Mouse (Mus musculus) left cerebral cortex, adult 11 months (tissue): ENCODE results near the gene Gtsf1.

ENCODE experiments used
- DNase-seq: peaks from one replicate; pipeline ENCODE4 v3.0.0; 2022; ENCODE audit warnings: low spot score

Gene Gtsf1

DNA sequence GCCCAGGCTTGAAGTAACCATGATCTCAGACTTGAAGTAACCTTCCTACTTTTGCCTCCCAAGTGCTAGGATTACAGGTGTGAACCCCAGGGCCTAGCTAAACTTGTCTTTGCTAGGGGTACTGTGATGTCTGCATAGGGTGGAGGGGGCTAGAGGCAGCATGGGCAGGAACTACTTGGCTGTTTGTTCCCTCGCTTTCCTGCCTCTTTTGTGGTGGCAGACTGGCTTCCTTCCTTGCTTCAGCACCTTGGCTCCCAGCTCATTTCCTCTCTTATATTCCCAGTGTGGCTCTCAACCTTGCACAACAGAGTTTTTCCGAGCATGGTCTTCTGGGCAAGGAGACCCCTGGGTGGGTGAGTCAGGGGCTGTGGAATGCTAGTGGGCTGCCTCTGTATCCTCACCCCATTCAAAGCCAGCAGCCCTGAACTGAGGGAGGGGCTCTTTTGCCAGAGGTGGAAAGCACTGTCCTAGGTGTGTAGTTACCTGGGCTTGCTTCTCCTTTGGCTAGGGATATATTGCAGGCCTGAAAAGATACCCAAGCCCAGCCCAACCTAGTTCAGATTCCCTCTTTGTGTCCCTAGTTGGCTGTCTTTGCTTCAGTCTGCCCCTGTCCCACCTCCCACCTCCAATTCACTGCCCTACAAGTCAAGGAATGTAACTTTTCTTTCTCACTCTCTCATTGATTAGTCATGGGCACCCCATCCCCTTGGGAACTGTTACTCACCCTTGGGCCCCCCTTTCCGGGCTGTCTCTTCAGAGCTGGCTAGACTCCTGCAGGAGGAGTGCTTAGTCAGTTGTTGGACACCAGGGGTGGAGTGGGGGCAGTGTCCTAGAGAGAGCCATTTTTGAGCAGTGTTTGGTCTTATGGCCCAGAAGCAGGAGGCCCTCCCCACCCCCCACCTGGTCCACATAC is 52.3 kb downstream of the Gtsf1 start:
- no peak for DNase-seq

DNA sequence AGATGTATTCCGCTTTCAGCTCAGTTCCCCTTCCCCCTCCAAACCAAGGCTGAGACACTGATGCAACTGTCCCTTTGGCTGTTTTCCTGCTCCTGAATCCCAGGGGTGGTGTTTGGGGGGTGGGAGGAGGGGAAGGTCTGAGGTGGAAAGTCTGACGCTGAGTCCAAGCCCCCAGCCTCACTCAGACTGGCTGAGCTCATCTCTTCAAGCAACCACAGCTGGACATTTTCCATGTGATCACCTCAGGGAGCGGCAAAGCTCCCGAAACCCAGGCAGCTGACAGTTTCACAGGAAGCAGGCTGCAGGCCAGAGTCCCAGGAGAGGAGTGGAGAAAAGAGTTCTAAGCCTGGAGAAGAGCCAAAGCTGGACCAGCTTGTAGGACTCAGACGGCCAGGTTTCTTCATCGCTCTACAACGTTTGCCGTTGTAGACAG is 53.4 kb downstream of the Gtsf1 start:
- no peak for DNase-seq

DNA sequence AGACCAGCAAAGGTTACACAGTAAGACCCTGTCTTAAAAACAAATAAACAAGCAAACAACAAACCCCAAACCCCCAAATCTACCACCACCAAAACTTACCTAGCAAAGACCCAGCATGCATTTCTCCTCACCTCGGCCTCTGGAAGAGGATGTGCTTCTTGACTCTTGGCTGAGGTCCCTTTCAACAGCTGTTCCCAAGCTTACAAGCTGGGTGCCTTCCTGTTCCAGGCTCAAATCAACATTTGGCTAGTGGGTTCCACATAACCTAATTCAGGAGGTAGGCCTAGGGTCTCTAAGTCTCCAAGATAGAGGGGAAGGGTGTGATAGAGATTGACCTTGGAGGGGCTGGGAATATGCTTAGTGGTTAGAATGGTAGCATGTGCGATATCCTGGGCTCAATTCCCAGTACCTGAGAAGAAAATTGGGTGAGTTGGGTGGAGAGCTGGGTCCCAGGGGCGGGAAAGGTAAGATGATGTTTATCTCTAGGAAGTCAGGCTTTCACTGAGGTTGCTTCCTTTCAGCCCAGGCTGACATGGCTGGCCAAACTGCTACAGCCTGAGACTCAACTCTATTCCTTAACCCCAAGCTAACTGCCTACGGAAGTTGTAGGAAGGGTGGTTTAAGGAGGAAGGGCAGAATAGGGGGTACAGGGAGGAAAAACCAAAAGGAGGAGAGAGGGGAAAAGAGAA is 55.0 kb downstream of the Gtsf1 start:
- no peak for DNase-seq

DNA sequence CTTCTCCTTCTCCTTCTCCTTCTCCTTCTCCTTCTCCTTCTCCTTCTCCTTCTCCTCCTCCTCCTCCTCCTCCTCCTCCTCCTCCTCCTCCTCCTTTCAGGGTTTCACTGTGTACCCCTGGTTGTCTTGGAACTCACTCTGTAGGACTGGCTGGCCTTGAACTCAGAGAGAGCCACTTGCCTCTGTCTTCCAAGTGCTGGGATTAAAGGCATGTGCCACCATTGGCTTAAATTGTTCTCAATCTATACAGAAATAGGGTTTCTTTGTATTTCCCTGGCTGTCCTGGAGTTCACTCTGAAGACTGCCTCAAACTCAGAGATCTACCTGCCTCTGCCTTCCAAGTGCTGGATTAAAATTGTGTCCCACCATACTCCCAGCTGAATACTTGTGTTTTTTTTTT is 57.8 kb downstream of the Gtsf1 start:
- no peak for DNase-seq

DNA sequence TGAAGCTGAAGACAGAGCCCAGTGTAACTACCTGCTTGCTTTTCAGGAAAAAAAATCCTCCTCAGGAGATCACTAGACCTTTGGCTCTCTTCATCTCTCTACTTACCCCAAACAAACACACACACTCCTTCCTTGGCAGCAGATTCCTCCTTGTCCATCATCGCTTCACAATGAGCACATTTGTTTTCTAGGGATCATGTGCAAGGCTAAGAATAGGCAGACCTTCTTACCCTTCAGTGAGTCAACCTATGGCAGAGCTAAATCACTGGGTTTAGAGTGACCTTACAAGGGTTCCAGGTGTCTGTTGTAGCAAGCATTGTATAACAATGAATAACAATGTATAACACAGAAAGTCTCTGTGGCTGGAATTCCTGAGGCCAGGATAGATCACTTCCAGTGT is 58.5 kb downstream of the Gtsf1 start:
- no peak for DNase-seq

DNA sequence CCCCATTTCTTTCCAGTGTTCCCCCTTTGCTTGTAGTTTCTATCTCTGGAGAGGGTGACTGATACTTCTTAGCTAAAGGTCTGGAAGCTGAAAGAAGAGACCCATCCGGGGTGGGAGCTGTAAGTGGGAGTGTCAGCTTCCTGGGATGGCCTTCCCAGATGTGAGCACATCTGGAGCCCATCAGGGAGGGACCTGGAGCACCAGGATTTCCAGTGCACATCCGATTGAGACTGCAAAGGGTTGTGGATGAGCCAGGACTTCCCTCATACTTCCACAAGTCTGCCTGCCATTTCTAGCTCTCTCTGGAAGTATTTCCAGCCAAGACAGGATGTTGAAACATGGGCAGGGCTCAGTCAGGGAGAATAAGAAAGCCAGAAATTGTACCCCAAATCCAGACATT is 59.1 kb downstream of the Gtsf1 start:
- no peak for DNase-seq

DNA sequence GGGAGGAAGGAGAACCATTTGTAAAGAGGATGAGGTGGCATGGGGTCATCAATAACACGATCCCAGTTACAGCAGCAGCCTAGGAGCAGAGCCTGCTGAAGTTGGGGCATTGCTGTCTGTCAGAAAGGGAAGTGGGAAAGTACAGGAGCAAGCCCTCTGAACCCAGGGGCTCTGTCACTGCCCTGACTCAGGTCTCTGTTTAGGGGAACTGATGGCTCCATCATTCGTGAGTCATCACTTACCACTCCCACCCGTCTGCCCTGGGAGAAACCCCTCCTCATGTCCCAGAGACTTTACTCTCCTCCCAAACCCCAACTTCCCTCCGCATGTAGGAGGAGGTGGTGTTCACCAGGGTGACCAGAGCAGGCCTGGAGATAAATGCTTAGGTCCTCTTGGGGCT is 59.8 kb downstream of the Gtsf1 start:
- DNase-seq: no peak

DNA sequence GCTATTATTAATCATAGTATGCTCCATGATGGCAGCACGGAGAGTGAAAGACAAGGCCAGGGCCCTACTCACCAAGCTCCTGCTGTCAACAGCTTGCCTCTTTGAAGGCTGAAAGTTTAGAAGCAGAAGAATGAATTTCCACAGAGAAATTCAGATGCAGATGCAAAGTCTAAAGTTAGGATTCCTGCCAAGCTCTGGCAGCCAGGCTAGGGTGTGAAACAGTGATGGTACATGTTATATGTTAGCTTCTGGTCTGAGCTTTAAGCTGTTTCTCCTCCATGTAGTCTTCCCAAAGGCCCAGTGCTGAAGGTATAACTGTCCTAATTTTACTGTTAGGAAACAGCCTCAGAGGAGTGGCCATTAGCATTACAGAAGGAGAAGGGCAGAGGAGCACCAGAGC is 61.1 kb downstream of the Gtsf1 start:
- no peak for DNase-seq

DNA sequence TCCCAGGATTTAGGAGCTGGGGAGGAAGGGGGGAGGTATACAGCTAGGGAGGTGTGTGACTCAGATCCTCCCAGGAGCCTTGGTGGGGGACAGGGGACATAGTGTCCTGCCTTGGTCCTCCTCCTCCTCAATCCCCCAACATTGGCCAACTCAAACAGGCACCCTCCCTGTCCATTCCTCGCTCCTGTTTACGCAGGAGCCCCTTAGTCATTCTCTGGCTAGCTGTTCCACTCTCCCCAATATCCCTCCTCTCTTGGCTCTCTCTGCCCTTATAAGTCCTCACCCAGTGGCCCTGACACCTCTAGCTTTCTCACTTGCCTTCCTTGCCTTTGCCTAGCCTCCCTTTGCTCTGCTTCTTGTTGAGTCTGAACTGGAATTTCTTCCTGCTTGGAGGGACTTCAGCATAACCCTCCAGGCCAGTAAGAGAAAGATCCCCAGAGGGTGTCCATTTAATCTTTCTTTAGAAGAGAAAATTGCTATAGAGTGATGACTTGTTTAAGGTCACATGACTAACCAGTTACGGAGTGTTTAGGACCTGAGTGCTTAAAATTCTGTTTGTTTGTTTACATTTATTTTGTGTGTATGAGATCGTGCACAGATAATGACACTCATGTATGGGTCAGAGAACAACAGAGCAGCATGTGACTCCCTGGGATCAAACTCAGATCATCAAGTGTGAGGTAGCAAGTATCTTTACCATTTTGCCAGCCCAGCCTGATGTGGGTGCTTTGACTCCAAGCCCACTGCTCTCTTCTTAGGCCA is 61.9 kb downstream of the Gtsf1 start:
- no peak for DNase-seq

DNA sequence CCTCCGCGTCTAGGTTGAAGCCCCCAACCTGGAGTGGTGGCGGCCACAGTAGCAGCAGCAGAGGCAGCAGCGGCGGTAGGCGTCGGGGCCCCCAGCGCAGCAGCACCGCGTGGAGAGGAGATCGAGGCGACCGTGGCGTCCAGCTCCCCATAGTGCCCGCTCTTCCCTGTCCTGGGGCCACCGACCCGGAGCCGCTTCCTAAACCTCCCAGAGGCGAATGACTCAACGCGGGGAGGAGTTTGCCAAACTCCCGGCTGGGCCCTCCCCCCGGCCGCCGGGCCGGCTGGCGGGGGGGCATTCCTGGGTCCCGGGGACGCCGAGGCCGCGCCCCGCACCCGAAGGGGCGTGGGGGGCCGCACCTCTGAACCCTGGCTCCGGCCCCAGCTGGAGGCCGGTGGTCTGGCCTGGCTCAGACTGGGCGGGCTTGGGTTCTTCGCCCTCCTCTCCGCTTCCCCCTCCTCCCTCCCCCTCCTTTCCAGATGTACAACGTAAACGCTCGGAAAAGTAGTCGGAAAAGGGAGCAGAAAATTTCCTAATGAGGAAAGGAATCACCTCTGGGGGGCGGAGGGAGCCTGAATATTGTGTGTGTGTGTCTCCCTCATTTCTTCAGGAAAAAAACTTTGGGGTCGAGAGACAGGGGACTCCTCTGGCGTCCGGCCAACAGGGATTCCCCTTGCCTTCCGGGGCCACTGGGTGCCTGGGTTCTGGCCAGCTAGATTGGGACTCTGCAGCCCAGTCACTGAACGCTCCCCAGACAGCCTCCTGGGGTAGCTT is 63.7 kb downstream of the Gtsf1 start, which contains the start of gene Itga5:
Gene Itga5 (minus strand): TSS at position 388 of the 774 bp plus-strand sequence.
- no peak for DNase-seq

DNA sequence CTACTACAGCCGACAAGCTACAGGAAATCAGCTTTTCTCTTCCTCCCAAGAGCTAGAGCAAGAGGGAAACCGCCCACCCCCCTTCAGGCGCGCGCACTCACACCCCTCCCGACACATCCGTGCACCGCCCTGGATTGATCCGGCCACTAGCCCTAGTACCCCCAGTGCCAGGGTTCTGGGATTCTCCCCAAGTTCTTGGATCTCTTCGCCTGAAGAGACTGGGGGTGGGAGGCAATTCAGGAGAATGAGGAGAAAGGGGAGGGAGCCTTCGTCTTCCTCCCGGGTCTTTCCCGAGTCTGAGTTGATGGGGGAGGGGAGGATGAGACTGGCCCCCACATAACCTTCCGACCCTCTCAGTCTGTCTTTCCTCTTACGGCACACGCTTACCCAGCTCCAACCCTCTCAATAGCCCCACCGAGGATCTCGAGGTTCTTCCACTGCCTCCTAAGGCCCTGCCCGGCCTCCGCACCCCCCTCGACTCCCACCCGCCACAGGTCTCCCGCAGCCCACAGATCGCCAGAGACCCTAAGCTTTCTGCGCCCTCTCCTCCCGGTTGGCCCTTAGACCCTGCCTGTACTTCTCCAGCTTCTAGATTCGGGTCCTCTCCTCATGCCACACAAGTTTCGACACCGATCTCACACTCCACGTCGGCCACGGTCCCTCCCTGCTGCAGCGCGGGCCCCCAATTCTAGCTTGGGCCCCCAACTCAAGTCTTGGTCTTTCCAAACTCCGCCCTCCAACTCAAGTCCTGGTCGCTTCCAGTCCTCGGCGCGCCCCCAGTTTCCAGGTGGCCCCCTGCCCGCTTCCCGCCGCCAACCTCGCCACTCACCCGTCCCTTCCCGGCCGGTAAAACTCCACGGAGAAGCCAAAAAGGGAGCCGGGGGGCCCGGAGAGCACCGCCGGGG is 64.5 kb downstream of the Gtsf1 start:
- no peak for DNase-seq

DNA sequence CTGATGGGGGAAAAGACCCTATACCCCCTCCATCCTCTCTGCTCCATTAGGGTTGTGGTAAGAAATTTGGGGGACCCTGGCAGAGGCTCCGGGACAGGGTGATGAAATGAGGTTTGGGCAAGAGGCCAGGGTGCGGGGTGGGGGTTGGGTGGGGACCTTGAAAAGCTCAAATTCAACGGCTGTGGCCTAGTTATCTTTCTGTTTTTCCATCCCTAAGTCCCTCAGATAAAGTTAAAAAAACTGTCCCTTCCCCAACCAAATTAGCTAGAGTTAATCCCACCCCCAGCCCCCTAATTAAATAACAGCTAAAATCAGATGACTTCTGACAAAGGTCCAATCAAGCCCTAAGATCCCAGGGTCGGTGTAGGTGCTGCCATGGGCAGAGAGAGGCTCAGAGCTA is 65.5 kb downstream of the Gtsf1 start:
- DNase-seq: no peak

DNA sequence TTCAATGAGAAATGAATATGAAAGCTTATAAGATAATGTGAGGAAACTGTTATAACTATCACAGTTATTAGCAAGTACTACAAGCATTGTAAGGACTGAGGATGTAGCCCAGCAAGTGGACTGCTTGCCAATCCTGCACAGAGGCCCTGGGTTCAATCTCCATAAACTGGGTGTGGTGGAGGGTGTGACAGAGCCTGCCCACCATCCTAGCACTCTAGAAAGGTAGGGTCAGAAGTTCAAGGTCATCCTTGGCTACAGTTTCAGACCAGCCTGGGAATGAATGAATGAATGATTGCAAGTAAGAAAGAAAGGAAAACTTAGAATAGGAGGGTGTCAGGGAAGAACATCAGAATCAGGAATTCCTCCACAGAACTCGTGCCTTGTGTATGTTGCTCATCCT is 66.5 kb downstream of the Gtsf1 start:
- no peak for DNase-seq

DNA sequence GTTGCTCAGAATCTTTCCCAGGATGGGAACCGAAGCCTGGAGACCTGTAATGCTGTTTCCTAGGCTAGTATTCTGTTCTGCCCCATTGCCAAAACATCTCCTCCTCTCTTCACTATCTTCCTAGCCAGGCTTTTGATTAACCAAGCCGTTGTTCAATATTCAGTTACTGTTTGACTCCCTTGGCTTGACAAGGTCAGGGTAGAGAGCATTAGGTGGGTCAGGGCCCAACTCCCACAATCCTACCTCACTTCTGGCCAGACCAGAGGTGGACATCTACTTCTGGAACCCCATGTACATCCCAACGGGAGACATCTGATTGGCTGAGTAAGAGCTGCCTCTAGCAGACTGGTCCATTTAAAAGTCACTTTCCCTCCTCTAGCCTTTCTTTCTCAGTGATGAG is 67.3 kb downstream of the Gtsf1 start:
- DNase-seq: no peak

DNA sequence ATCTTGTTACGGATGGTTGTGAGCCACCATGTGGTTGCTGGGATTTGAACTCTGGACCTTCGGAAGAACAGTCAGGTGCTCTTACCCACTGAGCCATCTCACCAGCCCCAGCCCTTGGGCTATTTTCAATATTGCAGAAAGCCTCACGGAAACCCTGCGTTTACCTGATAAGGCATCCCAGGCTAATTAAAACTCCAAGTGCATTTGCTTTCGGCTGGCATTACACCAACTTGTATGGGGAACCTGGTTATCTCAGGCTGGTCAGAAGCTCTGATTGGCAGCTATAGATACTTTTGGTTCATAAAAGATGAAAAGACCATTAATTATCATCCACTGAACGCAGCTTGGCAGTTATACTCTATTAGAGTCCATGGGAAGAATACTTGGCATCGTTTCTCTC is 67.9 kb downstream of the Gtsf1 start:
- no peak for DNase-seq

DNA sequence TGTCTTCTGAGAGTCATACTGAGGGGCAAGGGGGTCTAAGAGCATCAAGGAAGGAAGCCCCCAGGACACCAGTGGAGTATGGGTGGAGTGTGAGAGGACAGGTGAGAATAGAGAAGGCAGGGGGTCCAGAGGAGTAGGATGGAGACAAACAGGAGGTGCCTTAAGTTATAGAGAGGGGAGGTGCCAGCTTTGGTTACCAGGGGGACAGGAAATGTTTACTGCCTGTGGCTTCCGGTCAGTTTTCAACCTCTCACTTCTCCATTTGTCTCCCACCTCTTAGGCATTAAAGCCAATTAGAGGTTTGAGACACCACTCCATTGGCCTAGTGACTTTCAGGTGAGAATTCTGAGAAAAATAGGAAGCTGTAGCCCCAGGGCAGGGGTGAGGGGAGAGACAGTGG is 69.0 kb downstream of the Gtsf1 start:
- DNase-seq: no peak

DNA sequence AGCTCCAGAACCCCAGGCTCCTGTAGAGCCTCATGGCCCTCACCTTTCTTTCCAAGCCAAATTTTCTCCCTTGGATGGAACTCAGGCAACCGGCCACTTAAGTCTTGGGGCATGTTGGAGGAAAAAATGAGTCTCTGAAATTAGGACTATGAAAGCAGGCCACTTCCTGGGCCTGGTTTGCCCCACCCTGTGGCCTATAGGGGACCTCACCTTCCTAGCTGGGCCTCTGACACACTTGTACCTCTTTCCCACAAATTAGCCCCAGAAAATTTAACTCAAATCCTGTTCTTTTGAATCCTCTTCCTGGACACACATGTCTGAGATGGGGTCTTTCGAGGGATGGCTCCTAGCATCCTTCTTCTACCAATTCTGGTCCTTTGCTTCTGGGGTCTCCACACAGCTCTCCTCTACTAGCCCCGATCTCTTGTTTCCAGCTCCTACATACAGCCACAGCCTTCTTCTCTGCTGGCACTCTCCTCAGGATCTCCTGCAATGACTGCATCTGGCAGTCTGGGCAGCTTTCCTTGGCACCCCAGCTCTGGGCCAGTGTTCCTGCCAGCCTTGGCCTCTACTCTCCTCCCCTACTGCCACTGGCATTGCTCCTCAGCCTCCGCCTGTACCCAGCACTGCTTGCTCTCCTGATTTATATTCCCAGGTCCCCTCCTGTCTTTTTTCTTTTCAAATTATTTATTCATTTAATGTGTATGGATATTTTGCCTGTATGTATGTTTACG is 70.2 kb downstream of the Gtsf1 start:
- no peak for DNase-seq

DNA sequence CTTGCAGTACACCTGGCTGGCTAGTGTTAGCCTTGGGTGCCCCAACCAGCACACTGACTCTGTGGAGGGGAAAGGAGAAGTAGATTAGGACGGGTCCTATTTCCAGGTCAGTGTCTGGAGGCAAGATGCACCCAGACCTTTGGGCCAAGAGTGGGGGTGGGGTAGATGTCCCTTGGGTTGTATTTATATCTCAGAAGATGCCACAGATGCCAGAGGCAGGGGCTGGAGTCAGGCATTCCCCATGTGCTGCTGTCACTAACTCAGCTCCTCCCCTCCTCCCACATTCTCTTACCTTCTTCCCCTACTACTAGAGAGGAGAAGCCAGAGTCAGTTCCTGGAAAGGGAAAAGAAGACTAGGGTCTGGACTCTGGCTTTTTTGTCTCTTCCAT is 71.2 kb downstream of the Gtsf1 start:
- DNase-seq: no peak

DNA sequence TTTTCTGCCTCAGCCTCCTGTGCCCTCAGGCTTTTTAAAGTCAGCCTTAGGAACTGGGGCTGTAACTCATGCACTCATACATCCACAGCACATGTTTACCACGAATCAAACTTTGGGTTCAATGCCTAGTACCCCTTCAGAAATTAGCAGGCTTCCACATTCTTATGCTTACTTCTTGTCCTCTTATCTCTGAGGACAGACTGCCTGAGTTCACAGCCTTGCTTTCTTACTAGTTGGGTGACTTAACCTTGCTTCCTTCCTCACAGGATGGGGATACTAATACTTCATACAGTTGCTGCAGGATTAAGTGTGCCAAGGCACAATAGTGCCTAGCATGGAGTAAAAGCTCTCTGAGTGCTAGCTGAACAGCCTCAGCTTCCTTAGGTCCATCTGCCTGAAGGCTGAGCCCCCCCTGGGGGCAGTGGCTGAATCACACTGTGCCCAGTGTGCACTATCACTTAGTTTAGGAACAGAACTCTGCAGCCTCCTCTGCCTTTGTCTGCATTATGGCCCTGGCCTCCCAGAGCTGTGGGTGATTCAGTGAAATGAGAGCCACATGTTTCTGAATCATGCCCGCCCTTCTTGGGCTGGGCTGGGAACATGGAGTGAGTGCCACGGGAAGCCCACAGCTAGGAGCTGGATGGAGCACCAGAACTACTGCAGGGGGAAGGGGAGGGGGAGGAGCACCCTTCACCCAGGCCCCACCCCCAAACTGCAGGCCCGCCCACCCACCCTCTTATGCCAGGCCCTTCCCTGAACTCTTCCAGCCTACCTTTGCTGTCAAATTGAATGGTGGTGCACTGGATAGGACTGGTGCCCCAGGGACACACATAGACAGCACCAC is 71.8 kb downstream of the Gtsf1 start:
- DNase-seq: no peak
